Mouse (Mus musculus) urinary bladder, postnatal 10 days (tissue): ENCODE data around the gene Inca1.

ENCODE experiments used
- DNase-seq: peaks from one replicate; pipeline ENCODE4 v3.0.0; 2022; ENCODE audit warnings: low spot score

Gene Inca1

GRCm38 (mm10) chr11:70669582-70670345, 30.2 kb downstream of the Inca1 start:
- DNase-seq, result no peak

- peak; percentile 86 for DNase-seq
These were observed 31.0 kb downstream of the Inca1 start, which contains the start of gene Spag7 for GRCm38 (mm10) chr11:70668771-70669505. Gene Spag7, minus strand, starts transcription at chr11:70669416.

DNA sequence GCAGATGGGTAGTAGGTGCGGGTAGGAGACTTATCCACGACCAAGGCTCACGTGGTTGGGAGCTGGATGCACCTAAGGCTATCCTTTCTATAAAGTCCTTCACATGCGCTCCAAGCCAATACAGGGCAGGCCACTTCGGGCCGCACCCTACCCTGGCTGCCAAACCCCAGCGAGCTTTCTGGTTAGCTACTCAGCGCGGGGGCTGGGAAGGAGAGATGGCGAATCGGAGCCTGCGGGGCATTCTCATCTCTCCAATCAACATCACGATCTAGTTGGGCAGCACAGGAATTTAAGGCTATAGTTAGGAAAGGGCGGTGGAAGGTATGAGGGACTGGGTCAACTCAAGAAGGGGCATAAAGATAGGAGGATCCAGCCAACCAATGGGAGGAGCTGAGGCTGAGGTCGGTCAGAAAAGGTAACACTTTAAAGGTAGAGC, 31.6 kb downstream of the Inca1 start:
- DNase-seq, result no peak

- DNase-seq, result no peak
These were observed 32.4 kb downstream of the Inca1 start for GRCm38 (mm10) chr11:70667271-70668150.

DNA sequence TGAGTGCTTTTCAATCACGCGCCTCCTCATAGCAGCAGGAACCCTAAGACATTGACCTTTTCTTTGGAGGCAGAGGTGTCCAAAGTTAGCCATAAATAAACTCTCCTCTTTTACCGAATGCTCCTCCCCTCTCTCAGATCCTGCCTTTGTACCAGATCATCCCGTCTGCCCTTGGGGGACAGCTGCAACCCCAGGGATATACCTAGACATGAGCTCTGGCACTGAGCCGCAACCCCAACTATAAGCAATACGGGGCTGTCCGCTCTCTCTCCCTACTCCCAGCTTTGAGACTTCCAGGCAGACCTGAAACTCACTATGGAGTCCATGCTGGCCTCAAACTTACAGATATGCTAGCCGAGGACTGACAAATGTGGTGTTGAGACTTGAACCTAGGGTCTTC, 33.3 kb downstream of the Inca1 start:
- no peak for DNase-seq

- DNase-seq, result no peak
These were observed 35.2 kb downstream of the Inca1 start for GRCm38 (mm10) chr11:70664741-70665140.

DNA sequence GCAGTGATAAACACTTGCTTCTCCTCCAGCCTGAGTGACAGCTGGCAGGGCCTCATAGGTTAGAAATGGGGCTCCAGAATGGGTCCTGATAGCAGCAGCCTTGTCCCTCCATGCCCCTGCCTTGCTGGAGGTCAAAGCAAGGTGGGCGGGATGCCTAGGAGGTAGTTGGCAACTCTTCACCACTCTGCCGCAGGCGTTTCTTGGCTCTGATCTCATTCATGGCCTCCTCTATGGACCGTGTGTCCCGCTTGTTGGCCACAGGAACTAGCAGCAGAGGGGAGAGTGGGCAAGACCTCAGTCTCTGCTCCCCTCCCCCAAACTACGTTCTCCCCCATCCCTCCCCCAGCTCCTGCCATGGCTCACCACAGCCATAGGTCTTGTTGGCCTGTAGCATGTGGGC, 36.0 kb downstream of the Inca1 start:
- DNase-seq, result no peak

GRCm38 (mm10) chr11:70663101-70663500, 36.9 kb downstream of the Inca1 start:
- no peak for DNase-seq

- DNase-seq, result no peak
These were observed 39.4 kb downstream of the Inca1 start for GRCm38 (mm10) chr11:70660571-70660970.

DNA sequence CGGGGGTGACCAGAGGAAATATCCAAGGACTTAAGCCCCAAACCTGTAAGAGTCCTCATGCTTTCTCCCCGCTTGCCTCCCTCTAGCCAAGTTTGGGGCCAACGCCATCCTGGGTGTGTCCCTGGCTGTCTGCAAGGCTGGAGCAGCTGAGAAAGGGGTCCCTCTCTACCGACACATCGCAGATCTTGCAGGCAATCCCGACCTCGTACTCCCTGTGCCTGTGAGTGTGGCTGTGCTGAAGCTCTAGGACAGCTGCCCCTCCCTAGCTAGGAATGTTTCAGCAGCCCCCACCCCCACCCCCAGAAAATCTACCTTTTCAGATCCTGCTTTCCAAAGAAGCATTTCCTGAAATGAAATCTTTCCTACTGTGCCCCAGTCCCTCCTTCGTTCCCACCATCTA, 41.0 kb downstream of the Inca1 start:
- no peak for DNase-seq

GRCm38 (mm10) chr11:70658521-70658920, 41.4 kb downstream of the Inca1 start:
- no peak for DNase-seq

GRCm38 (mm10) chr11:70657991-70658390, 42.0 kb downstream of the Inca1 start:
- no peak for DNase-seq

DNA sequence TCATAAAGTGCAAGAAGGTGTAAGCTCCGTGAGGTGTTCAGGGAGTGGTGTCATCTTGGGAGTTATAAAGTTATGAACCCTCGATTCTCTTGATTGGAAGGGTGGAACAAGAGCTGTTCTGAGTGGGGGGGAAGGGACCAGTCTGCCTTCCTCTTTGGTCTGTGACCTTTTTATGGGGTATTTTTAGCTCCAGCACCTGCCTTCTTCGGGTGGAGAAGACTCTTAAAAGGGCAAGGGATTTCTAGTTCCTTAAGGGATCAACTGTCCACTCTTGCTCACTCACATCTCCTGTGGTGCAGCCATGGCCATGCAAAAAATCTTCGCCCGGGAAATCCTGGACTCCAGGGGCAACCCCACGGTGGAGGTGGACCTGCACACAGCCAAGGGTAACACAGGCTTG, 42.4 kb downstream of the Inca1 start:
- no peak for DNase-seq

- DNase-seq, result no peak
These were observed 43.0 kb downstream of the Inca1 start, which contains the start of gene Eno3 for GRCm38 (mm10) chr11:70656964-70657363. Gene Eno3, plus strand, starts transcription at chr11:70657202.

DNA sequence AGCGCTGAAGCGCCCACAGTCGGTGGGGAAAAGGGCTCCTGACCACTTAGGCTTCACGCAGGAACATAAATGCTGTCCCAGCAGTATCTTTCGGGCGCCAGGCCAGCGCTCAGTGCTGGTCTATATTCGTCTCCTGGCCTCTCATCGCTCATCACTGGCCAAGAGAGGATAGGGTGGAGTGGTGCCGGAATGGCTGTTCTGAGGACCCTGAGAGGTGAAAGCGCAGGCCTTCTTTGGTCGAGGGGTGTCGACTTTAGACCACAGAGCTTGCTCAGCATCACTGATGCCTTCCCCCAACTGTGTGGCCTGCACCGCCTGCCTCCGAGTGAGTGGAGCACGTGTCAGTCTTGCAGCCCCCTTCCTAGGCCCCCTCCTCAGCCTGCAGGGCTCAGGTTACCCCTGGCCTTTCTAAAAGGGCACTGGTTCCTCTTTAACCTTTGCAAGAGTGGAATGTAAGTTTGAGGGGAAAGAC, 43.5 kb downstream of the Inca1 start:
- no peak for DNase-seq

GRCm38 (mm10) chr11:70655571-70656455, 44.1 kb downstream of the Inca1 start:
- no peak for DNase-seq

GRCm38 (mm10) chr11:70654923-70655570, 44.9 kb downstream of the Inca1 start:
- peak; percentile 53 for DNase-seq

DNA sequence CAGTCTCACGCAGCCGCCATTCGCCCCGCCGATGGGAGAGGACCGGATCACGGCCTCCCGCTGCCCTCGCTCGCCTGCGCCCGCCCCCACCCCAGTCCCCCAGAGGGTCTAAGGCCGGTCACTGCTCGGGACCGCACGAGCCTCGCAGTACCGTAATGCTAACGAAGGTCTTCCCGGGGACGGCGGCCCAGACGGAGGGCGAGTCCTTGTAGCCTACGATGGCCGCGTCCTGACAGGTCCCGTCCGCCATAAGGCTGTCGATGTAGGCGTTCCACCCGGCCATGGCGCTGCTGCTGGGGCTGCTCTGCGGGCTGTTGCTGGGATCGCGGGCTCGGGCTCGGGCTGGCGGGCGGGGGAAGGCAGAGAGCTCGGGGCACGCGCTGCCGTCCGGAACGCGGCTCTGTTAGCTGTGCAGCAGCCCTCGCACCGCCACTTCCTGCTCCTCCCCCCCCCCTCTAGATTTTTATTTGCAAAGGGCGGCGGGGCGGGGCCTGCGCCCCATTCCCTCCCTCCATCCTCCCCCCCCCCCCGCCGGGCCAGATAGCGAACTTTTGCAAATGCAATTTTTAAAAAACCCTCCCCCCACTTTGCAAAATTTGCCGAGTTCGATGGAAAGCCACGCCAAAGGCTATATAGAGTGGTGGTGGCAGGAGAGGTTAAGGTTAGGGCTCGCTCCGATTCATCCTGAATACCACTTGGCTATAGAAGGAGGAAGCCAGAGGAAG, 45.6 kb downstream of the Inca1 start, which contains the start of gene Pfn1:
TSS of gene Pfn1 (minus strand) at position 447 of the 725 bp plus-strand sequence.
- peak; percentile 47 for DNase-seq

DNA sequence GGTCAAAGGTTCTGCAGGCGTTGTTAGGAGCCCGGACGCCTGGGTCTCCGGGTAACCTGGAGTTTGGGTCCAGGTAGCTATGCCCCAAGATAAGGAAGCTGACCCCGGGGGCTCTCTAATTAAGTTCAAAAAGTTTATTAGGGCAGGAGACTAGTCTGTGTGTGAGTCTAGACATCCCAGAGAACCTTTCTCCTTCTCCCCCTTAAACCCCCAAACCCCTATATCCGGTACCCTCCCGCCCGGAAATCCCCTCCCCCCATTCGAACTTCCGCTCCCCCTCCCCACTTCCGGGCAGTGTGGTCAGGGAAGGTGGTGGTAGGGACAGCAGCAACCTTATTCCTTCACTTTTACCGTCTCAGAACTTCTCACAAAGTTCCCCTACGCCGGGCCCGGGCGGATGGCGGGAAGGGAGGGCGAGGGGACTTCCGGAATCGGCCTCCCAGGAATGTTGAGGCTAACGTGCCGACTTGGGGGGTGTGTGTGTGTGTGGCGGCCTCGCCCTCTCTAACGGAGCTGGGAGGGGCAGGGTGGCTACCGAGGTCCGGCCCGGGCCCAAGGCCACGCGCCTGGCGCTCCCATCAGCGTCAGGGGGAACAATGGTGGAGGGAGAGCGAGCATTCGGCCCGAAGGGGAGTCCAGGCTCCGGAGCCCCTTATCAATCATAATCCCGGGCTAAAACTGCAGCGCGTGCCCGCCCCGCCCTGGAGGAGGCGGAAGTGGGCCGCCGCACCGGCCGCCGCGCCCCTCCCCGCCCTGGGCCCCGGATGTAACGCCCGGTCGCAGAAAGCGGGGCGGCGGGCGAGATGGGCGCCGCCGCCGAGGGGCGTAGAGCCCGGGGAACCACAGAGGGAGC, 46.4 kb downstream of the Inca1 start:
- no peak for DNase-seq
